Mouse (Mus musculus): ENCODE measurements around the gene Ugt1a9.
"Not testable (repeated sequence)": the region's sequence is repeated elsewhere in the genome, so short reads cannot be mapped to it uniquely, and the experiment has no call there.

Gene Ugt1a9

DNA sequence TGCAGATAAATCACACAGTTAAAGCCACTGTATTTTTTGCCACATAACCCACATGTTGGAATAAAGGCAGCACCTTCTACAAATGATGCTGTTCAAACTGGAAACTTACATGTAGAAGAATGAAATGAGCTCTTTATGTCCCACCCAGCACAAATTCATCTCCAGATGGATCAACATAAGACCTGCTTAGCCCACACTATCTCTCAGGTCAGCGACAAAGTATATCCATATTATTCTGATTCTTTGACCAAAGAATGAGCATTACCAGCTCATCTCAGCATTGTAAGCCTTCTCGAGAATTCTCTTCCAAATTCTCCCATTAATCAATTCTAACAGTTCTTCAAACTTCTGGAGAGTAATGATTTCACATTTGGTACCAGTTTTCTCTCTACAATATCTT lies 151.6 kb downstream of the Ugt1a9 start:
- DNase-seq (ENCODE audit: low spot score): no peak

DNA sequence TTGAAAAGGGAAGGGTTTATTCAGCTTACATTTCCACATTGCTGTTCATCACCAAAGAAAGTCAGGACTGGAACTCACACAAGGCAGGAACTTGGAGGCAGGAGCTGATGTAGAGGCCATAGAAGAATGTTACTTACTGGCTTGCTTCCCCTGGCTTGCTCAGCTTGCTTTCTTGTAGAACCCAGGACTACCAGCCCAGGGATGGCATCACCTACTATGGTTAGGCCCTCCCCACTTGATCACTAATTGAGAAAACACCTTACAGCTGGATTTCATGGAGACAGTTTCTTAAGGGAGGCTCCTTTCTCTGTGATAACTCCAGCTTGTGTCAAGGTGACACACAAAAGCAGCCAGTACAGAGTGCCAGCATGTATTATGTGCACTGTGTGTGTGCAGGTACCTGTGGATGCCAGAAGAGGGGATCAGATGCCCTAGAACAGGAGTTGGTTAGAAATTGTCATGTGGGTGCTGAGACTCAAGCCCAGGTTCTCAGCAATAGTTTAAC lies 152.5 kb downstream of the Ugt1a9 start:
- DNase-seq (ENCODE audit: low spot score): not testable (repeated sequence)

DNA sequence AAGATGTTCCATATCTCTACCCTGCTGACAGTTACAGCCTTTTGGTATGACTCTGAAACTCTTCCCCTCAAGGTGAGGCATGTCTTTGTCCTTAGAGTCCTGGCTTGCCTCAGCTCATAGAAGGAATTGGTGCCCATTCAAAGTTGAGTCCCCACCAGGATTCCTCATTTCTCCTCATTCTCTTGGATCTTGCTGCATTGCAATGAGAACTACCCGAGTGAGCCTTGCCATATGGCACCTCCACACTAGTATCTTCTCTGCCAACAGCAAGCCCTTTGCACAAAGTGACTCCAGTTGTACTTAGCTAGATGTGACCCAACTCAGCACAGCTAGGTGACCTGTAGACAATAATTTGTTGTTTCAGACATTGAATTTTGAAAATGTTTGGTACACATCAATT lies 153.0 kb downstream of the Ugt1a9 start:
- DNase-seq (ENCODE audit: low spot score): no peak

DNA sequence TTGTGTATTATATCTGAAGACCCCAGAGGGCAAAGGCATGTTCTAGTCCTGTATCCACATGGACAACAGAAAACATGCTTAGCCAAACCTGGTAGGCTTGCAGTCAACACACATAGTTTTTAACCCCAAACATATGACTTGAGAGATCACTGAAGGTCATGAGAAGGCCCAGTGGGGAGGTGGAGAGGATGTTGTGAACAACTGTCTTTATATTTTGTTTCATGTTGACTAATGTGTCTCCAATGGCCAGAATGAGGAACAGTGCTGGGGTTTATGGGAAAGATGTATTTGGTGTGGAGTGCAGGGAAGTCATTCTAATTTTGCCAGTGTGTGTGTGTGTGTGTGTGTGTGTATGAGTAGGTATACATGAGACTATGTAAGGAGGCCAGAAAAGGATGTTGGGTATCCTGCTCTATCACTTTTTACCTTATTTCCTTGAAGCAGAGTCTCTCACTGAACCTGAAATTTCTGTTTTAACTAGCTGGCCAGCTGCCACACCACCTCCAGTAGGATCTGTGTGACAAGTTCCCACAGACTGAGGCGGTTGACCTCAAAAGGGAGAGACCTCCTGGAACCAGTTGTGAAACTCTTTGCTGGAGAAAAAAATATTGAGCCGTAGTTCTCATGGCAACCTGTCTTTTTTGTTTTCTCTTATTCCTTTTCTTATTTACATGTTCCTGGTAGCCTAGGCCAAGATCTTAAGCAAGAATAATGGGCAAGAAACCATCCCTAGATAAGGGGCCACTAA lies 153.6 kb downstream of the Ugt1a9 start:
- DNase-seq (ENCODE audit: low spot score): peak; percentile 15

DNA sequence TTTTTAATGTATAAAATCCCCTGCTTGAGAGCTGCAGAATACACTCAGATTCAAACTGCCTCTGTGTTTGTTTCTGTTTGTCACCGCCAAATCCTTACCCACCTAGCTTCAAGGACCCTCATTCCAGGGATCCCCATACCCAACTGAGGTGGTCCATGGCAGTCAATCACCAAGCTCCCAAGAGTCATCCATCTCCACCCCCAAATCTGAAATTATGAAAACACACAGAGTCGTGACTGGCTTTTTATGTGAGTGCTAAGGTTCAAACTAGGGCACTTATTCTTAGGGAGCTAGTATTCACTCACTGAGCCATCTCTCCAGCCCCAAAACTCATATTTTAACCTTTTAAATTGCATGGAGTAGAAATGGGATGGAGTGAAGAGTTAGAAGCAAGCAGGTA lies 154.7 kb downstream of the Ugt1a9 start:
- DNase-seq (ENCODE audit: low spot score): not testable (repeated sequence)

DNA sequence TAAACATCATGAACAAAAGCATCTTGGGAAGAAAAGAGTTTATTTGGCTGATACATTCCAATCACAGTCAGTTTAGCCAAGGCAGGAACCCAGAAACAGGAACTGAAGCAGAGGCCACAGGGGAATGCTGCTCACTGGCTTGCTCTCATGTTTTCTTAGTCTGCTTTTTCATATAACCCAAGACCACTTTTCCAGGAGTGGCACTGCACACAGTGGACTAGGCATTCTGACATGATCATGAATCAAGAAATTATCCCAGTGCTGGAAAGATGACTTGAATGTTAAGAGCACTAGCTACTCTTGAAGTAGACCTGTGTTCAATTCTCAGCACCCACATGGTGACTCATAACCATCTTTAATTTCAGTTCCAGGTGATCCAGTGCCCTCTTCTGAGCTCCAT lies 155.1 kb downstream of the Ugt1a9 start:
- DNase-seq (ENCODE audit: low spot score): no peak

DNA sequence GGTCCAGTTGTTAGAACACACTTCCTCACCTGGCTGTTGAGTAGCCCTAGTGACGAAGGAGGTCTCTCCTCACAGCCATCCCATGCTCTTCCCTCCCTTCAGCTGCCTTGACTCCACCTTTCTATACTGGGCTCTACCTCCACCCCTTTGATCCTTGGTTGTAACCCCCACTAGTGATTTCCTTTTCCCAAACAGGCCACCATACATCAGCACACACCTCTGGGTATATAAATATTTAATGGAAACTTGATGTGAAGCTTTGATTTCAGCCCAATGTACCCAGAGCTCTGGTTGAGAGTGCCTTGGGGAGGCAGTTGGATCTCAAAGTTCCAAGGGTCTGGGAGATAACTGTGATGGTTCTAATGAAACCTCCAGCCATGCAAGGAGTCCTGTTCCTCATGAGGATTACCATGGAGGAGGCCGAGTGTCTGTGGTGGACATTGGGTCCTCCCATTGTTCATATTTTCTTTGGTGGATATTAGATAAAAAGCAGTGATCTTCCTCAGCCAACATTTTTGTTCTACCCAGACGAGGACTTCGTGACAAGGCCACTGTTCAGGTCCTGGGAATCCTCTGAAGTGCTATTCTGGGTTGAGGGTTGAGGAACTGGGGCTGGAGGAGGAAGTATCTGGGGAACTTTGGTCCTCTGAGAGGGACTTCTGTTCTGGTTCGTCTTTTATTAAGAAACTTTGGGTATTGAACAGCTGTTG lies 156.2 kb downstream of the Ugt1a9 start, which contains the start of gene Mroh2a:
Gene Mroh2a, plus strand, starts transcription at position 317 of the 710 bp plus-strand sequence.
- DNase-seq (ENCODE audit: low spot score): no peak

DNA sequence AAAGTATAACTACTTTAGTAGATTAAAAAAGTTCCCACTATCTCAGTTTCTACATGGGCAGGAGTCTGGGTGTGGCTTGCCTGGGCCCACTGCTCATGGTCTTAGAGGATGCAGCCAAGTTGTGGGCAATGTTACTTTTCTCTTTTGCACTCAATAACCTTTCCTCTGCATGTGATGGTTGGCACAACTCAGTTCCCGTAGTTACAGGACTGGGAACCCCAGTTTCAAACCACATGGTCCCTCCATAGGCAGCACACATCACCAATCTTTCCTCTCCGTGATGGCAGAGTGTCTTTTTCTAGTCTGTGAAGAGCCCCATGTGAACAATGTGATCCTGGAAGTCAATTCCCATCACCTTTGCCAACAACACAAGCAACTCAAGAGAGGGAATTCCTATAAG lies 156.9 kb downstream of the Ugt1a9 start:
- no peak for DNase-seq (ENCODE audit: low spot score)

DNA sequence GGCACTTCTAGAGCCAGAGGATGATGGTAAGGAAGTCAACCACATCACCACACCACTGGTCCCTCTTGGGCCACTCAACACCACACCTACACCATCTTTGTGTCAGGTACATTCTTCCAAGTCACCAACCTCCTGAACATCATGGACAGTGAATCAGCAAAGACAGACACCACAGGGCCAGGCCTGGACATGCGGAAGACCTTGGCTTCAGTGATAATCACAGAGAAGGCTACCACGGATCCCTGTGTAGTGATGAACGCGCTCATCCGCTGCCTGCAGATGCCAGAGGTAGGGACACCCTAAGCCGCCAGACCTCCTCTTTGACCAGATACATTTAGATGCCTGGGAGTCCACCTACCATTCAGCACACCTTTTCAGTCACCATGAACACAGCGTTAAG lies 157.5 kb downstream of the Ugt1a9 start:
- DNase-seq (ENCODE audit: low spot score): no peak

DNA sequence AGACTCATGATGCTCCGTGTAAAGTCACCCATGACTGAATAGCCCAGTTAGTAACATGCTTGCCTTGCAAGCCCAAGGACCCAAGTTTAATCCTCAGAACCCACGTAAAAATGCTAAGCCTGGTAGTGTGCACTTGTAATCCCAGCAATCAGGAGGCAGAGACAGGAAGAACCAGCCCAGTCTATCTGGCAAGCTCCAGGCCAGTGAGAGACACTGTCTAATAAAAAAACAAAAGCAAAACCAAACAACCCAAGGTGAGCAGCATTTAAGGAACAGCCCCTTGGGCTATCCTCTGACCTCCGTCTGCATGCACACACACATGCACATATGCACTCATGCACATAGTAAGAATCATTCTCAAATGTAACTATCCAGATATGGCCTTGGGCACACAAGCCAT lies 159.0 kb downstream of the Ugt1a9 start:
- no peak for DNase-seq (ENCODE audit: low spot score)

DNA sequence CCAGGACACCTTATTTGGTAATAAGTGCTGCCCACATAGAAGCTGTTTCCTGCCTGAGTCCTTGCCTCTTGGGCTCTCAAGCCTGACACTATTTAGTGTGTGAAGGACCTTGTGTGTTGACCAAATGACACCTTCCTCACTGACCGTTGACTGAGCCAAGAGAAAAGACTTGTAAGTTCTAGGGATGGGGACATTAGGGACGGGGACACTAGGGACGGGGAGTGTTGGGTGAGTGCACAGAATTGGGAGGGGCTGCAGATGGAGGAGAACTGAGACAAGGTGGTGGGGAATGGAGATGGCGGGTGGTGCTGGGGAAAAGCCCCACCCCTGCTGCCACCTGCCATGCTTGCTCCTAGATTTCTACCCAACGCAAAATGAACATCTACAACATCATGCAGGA lies 159.4 kb downstream of the Ugt1a9 start:
- no peak for DNase-seq (ENCODE audit: low spot score)

DNA sequence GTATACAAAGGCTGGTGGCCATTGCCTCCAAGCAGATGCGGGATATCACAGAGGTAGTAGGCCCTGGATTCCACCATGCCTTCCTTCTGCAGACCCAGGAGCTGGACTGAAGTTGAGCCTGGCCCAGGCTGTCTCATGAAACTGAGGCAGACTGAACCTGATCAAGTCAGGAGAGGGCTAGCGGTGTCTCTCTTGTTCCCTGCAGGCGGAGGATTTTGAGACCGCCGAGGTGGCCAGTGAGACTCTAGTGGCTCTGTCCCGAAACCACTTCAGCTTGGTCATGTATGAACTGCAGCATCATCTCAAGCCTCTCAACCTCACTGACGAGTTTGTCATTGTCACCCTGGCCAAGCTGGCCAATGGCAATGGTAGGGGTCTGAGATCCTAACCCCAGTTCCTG lies 159.8 kb downstream of the Ugt1a9 start:
- DNase-seq (ENCODE audit: low spot score): no peak

DNA sequence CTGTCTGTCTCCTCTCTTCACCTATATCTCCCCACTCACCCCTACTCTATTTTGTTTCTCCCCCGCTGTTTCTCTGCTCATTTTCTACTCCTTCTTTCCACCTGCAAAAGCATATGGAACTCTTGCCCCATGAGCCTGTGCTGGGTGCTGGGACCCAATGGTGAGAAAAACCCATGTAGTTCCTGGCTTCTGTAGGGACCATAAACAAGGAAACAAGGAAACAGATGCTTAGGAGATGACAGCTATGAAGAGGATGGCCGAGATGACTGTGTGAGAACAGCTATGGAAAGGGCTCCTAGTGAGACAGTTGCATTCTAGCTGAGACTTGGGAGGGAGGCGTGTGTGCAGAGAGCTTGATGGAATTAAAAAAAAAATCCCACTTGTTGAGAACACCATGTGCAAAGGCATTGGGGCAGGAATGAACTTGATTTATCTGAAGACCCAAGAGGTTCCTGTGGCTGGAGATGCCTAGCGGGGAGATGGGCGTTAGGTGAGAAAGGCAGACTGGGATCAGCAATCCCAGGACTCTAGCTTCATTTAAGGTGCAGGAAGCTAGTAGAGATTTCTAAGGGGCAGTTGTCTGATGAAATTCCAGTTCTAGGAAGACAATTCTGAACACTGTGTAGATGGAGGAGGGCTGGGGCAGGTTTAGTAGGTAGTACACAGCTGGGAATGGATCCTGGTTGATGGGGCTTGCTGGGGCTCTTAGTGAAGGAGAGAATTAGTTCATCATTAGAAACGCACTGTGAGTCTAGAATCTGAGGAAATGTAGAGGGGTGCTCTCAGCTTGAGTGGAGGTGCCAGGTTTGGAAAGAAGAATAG lies 160.6 kb downstream of the Ugt1a9 start:
- no peak for DNase-seq (ENCODE audit: low spot score)

DNA sequence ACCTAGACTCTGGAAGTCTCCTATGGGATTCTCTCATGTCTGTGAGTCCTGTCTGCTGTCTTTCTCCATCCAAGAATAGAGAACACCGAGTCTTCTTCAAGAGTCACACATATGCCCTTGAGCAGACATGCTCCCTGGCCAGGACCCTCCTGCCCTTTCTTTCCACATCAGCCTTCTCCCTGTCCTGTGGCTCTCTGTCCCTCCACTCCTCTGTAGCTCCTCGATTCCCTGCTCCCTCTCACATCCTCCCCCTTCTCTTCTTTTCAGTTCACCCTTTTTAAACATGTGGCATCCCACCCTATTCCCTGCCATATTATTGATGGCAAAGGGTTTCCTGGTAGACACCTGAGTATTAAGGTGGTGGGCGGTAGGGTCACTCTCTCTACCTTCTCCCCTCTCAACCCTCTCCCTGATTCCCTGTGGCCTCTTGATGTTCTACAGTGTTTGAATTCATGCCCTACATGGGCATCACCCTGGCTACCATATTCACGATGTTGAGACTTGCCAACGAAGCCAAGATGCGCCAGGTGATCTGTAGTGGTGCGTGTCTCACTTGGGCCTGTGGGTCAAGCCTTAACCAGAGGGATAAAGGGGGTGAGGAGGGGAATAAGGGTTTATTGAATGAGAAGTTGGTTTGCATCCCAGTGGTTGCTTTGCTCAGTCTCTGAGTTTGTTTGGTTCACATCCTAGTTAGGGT lies 161.4 kb downstream of the Ugt1a9 start:
- no peak for DNase-seq (ENCODE audit: low spot score)

DNA sequence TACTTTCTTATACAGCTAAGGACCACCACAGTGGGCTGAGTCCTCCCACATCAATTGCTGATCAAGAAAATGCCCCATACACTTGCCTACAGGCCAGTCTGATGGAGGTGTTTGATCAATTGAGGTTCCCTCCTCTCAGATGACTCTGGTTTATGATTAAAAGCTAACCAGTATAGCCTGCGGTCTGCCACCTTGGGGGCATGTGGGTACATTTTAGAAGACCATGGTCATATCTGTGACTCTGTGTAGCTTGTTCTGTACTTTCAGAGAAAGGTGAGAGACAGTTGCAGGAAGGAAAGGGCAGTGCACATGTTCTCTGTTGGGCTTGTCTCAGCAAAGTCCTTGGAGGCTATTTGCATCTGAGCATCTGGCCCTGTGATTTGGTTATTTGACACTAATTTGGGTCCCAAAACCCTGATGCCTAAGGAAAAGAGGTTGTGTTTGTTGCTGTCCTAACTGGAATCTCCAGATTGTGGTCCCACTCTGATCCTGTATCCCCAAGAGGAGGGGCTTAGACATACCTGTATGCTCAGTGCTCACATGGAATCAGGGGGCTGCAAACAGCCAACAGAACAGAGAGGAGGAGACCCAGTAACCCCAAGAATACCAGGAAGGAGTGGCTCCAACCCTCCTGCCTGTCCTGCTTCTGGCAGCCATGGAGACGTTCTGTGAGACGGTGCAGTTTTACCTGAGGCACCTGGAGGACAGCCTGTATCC lies 162.2 kb downstream of the Ugt1a9 start:
- DNase-seq (ENCODE audit: low spot score): no peak

DNA sequence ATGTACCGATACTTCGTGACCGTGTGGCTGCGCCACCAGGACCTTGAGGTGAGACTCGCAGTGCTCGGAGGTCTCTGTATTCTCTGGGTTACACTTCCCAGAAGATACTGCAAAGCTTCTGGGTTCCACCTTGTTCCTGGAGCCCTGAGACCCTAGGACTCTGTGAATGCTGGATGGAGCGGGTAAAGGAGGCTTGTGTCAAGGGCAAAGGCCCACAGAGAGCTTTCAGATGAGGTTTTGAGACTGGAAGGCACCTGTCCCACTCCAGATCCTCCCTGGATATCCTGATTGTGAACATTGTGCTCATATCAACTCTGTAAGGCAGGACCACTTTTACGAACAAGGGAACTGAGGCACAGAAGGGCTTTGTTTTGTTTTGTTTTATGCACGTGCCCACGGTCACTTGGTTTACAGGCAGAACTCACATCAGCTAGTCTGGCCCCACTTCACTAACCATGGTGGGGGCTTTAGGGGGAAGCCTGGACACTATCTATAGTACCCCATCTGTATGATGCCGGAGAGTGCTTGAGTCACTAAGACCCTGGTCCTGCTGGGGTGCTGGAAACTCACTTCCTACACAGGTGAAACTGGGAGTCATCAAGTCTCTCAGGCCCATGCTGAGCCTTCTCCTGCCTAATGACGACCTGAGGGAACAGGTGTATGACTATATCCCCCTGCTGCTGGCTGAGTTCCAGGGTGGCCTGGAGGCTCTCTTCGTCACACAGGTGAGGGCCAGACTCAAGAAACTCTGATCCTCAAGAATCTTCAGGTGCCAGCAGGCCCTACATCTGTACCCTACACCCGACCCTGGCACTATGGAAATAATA lies 163.0 kb downstream of the Ugt1a9 start:
- DNase-seq (ENCODE audit: low spot score): no peak

DNA sequence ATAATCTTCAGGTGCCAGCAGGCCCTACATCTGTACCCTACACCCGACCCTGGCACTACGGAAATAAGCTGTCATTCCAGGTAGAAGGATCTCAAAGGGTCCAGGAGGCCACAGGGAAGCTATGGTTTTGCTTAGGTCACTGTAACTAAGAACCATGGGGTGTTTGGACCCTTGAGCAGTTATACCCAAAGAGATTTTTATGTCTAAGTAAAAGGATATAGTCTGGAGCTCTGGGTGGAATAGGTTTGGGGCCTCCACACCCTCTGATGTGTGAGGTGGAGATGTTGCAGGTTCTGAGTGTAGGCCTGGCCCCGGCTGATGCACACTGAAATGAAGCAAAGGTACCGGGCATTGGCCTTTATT lies 163.6 kb downstream of the Ugt1a9 start:
- no peak for DNase-seq (ENCODE audit: low spot score)

DNA sequence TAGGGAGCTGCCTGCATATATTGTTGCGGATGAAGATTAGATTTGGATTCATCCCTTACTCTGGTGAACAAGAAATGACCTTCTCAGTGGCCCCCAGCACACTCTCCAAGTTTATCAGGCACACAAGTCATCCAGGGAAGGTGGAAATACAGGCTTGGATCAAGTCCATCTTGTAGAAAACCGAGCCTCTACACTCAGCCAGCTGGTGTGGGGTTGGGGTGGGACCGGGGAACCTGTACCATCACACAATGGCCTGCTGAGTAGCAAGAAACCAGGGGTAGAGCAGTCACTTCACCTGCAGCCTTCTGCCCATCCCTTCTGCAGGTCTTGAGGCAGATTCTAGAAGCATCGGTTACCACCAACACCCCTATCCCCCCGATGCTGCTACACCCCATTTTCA lies 164.0 kb downstream of the Ugt1a9 start:
- DNase-seq (ENCODE audit: low spot score): no peak

DNA sequence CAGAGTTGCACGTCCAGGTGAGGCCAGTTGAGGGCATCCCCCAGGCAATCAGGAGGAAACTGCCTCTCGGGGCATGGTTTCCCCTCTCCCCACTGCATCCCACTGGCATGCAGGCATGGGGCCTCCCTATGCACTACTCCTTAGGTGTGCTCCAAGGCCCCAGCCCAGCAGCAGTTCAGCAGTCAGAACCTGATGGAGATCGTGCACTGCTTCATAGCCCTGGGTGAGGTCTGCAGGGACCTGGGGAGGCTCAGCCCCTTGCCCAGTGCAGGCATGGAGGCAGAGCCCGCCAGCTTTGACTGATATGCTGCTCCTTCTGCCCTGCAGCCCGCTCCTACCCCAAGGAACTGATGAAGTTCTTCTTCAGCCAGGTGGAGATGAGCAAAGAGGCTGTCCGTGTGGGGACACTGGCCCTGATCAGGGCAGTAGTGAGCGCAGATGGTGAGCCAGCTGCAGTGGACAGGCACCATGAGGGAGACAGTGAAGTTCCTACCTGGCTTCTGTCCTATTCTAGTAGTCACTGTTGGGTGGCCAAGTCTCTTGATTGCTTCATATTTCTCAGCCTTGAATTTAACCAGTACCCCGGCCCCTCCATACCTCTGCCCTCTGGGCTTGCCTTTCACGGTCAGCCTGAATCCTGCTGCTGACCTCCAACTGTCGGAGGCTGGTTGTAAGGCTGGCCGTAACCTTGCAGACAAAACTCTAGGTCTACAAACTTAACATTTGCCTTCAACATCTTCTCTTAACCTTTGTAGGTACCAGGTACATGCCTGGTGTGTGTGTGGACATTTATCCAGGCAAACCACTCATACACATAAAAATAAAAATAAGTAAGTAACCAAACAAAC lies 164.7 kb downstream of the Ugt1a9 start:
- no peak for DNase-seq (ENCODE audit: low spot score)

Measured in ovary, postnatal 14 days (tissue).